Mouse (Mus musculus) liver, embryonic 14.5 days (tissue): ENCODE results near the gene Gabrd.

Experiments
- CTCF ChIP-seq: IDR thresholded peaks from 2 replicates; pipeline ENCODE4 v1.5.1; 2016; ENCODE audit warnings: antibody characterized with exemption, low read depth, control low read depth
- EP300 ChIP-seq: IDR thresholded peaks from 2 replicates; pipeline ENCODE4 v1.6.1; 2016; ENCODE audit warnings: antibody characterized with exemption, low read depth

DNA sequence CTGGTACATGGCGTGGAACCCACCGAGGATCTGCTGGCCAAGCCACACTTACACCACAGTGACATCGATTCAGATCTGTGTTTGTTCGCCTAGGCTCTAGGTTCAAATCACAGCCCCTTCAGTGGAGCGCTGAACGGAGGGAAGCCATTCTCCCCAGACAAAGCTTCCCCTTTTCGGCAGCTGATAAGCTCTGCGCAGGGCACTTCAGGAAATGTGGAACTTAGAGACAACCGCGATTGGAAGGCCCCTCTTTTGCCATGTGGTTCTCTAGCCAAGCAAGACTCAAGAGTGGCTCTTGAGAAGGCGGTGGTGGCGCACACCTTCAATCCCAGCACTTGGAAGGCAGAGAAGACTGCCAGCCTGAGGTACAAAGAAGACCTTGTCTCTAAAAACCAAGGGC, 51.6 kb downstream of the Gabrd start:
- TF ChIP-seq EP300 (no peak), CTCF (no peak)
